Mouse (Mus musculus) cerebellum, postnatal 25 days (tissue): Measurements from ENCODE around the gene Cass4.
A peak's percentile ranks its signal among the peaks of the same experiment; 100 is the strongest.

Source experiments
- DNase-seq, 2 experiments: peaks; one replicate each; pipeline ENCODE4 v3.0.0; 2021; ENCODE audit warnings: mixed read lengths in 2 of 2

Gene Cass4

DNA sequence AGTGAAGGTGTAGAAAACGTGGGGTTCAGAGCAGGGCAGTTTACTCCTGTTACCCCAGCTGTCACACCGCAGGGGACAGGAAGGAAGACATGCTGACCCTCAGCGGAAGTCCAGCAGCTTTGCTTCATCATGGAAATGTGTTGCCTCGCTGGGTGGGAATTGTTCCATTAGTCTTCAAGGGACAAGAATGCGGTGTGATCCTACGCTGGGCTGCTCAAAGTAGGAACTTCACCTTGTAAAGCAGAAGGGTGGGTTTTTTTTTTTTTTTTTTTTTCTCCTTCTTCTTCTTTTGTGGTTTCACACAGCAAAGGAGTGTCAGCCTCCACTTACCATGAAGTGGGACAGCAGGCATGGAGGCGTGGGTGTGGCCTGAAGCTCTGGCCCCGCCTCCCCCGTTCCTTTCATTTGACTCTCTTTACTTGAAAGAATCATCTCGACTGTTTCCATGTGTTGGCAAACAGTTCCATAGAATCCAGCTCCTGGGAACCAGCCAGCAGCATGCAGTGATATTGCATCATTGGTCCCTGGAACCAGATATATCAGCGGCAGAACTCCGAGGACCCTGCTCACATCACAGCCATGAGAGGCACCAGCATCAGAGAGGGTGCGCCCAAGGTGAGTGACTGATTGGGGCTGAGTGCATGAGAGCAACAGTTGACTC, at the start of gene Cass4:
TSS of gene Cass4 (plus strand) at position 404 of the 661 bp plus-strand sequence.
- DNase-seq = no peak

DNA sequence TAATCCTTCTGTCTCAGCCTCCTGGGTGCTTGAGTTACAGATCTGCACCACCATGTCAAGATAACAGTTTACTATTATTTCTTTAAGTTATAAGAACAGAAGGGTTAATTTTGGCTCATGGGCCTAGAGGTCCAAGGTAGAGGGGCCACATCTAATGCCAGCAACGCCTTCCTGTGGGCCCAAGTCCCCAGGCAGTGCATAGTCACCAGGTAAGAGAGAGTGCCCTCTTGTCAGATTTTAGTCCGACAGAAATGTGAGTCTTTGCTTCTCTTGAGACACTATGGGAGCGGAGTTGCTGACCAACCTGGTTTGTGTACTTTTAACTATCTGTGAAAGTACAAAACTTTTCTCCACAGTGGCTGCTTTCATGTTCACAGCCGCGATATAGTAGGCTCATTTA, 48.9 kb upstream of the Cass4 start:
- DNase-seq = no peak

DNA sequence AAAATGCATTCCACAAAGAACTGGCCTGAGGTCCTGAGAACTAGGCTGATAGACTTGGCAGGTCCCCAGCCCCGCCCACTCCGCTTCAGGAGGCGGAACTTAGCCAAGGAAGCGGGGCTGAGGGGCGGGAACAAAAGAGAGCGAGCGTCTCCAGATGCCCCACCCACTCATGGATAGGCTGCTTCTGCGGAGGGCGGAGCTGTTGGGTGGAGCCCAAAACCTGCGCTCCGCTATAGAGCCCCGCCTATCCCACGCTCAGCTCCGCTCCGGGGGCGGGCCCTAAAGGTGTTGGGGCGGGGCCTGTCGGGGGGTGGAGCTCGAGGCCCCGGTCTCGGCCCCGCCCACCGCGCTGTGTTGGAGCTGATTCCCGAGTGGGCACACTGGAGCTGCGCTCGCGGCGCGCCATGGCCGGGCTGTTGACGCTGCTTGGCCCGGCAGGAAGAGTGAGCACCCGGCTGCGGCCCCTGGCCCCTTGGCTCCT, 48.3 kb upstream of the Cass4 start, which contains the start of gene Fam210b:
TSS of gene Fam210b (plus strand) at position 308 of the 481 bp plus-strand sequence.
- peak; percentile 91 to 97 for DNase-seq

DNA sequence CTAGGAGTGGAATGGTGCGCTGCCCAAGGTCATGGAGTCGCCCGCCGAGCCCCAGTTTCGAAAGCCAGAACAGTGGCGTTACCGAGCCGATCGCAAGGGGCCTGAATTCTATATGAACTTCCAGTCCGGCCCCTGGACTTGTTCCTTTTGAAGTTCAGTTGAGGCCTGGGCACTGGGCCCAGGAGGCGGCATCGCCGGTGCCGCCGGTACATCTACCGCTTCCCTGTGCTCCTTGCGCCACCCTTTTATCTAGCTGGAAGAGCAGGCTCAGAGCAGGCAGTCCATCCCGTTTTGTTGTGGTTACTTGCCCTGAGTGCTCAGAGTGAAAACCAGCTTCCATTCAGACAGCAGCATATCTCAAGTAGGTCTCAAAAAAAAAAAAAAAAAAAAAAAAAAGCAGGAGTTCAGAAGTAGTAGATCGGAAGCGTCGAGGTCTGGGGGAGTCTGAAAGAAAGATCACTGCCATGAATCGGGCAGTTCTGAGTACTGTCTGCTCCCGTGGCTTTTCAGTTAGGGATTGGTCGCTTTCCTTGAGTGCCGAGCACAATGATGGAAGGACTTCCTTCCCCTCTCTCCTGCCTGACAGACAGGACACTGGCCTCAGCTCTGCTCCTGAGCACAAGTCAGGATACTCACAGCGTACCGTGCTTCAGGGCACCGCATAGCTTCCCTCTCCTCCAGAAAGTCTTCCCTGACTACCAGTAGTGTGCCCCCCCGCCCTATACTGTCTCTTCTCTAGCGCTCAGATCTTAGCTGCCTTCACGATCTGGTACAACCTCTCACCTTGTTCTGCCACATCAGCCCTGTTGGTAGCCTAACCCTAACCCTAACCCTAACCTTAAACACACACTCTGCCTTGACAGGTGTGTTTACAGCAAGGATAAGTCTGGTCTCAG, 47.3 kb upstream of the Cass4 start:
- DNase-seq = peak; percentile 52 to 68

DNA sequence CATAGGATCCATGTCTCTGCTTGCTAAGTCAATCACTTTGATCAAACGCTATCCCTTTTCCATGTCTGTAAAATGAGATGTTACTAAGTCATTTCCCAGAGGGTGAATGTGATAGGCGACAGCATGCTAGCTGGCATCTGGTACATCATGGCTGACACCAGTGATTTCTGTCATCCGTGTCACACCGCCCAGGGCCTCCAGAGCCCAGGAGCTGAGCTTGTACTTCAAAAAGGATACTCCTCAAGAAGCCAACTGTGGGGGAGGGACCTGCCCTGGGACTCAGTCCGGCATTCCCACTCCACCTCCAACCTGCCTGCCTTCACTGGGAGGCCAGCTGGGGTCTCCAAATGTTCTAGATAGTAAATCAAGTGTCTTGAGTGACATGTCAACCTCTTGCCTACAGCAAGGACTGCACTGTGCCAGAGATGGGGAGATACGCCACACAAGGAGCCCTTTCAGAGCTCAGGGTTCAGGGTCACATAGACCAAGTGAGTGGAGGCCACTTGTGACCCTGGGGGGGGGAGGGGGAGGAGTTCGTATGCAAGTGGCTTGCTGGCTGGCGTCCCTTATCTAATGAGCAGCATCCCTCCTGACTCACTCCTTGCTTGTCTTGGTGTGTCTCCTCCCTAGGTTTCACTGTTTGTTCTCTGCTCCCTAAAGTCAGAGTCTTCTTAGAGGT, 46.5 kb upstream of the Cass4 start:
- DNase-seq = no peak

DNA sequence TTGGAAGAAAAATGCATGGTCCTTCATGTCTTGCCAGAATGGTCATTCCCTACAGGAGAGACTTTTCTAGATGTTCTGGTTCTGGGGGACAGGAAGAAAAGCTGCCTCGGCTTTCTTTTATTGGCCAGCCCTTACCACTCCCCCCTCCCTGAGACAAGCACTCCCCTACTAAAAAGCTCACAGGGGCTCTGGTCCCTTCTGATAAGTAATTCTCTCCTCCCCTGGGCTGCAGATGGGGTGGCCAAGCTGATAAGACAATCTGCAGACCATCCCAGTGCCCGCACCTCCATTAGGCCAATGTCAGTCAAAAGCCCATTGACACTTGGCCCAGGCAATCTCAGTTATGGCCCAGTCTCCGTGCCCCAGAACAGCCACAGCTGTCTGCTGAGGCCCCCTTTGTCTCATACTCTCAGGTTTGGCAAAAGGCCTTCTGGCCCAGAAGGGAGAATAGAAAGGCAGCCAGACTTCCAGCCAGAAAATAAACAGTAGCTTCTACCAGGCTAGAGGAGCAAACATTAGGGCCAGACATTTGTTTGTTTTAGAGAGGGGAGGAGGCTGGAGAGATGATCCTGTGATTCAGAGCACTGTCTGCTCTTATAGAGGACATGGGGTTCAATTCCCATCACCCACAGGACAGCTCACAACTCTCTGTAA, 45.2 kb upstream of the Cass4 start:
- DNase-seq = no peak

DNA sequence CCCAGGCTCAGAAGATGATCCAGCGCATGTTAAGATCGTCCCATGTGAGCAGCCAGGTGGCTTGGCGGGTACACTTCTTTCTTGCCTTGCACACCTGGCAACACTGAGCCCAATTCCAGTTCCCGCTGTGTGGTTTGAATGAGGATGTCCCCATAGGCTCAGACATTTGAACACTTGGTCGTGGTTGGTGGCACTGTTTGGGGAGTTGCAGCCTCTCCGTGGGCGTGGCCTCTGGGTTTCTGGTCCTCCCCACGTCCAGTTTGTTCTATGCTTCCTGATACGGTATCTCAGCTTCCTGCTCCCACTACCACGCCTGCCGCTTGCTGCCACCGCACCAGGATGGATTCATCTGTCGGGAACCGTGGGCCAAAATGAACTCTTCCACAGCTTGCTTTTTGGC, 43.8 kb upstream of the Cass4 start:
- no peak for DNase-seq

DNA sequence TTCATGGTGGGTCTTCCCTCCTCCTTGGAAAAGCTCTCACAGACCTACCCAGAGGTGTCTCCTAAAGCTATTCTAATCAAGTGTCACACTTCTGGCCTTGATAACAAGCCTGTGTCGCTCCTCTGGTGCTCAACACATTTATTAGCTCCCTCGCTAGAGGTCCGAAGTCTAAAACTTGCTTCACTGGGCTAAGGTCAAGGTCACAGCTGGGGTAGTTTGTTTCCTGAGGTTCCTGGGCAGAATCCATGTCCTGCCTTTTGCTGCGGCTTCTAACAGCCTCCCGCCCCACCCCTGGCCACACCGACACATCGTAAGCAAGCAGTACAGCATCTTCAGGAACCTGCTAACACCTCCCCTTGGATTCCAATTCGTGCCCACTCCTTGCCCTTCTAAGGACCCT, 42.8 kb upstream of the Cass4 start:
- no peak for DNase-seq

DNA sequence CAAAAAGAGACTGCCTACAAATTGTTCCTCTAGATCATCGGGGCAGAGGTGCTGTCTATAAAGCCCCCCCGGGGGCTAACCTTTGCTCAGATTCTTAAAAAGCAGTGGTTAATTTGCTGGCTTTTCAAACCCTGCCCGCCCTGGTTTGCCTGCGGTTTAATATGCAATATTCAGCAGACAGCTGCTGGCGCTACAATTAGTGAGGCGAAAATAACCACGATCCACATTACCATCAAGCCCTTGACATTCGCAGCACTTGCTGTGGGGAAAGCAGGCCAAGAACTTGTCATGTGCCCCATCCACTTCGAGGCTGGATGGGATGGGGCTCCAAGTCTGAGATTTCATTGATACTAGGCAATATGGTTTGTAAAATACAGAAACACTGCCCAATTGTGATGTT, 40.4 kb upstream of the Cass4 start:
- DNase-seq = no peak

DNA sequence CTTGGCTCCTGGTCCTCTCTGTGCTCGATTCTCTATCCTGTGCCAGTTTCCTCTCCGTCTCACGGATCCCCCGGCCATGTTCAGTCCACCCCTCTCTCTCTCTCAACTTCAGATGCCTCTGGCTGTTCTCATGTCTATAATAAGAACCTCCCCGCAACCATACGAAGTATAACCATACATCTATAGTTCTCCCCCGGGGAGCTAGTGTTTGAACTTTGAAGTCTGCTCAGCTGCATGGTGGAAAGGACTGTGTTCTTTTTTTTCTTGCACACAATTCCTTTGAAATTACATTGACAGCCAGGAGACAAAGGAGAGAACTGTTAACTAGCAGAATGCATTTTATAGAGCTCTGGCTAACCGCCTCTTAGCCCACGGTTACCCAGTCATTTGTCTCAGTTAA, 38.8 kb upstream of the Cass4 start:
- no peak for DNase-seq

DNA sequence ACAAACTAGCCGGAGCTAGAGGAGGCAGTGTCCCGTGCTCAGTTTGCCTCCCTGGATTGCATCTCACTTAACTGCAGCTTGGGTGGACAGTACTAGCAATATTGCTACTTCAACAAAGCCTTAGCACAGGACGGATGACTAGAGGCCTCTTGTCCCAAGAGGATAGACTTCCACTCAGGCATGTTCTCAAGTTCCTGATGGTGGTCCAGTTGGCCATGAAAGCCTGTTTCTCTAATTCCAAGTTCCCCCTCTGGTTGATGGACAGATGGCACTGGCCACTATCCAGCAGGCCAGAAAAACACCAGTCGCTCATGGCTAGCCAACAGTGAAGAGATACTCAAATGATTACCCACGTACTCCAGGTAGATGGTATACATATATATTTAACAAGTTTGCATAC, 37.8 kb upstream of the Cass4 start:
- DNase-seq = no peak

DNA sequence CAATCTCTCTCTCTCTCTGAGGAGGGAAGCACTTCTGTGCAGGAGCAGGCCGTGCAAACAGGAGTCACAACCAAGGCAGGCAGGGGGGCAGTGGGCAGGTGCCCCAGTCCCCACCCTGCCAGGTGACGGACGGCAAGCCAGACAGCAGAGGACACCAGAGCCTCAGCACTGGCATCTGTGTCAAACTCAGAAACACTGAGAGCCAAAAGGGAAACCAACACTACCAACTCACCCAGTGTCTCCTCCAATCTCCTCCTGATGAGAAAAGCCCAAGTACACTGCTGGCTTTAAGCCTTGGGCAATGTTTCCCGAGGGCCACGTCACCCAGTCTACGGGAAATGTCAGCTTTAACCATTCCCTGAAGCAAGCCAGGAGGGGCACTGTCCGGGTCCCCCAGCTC, 30.4 kb upstream of the Cass4 start:
- no peak for DNase-seq

DNA sequence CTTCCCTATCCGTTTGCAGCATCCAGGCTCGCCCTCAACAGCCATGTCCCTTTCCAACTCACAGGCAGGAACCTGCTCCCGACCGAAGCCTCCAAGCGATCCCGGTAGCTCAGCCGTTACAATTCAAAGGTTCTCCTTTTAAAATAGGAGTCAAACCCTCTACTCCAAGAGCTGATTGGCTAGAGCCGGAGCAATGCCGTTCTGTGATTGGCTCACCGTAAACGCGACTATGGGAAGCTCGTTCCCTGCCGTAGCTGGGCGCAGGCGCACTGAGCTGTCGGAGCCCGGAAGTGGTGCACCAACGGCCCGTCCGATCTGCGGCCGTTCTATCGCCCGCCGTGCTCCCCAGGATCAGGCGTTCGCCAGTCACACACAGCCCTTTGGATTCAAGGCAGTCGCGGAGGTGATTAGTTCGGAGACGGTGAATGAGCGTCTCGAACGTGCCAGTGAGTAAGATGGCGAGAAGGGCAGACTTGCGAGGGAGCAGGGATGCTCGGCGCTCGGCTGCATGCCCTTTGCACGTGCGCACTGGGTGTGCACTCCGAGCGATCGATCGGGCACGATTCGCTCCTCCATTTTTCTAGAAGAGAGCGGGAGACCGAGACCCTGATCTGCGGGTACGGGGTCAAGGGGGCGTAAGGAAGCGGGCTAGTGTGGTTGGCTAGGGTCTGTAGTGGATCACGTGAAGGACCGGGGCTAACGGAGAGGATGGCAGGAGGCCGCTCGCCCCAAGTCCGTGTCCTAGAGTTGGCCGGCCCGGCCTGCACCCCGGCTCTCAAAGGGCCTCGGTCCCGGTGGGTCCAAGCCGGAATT, 23.0 kb upstream of the Cass4 start, which contains the start of the genes Aurka and Cstf1:
TSS of gene Aurka (minus strand) at position 125 of the 813 bp plus-strand sequence.
TSS of gene Cstf1 (plus strand) at position 271 of the 813 bp plus-strand sequence.
- DNase-seq = peak; percentile 96 to 98

DNA sequence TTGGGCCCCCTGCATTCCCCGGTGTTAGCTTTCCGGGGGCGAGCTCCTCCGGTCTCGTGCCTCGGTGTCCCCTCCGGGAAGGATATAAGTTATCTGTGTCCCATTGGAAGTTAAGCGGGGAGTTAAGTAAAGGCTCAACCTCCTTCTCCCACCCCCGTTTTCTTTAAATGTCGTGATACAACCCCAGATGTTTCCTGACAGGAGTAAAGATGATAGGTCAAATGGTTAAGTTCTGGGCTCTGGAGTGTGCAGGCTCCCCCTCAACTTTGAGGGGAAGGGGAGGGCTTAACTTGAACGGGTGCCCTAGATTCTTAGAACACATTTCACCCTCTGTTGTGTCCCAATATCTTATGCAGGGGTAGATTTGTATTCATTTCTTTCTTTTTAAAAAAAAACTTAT, 22.3 kb upstream of the Cass4 start:
- DNase-seq = no peak

DNA sequence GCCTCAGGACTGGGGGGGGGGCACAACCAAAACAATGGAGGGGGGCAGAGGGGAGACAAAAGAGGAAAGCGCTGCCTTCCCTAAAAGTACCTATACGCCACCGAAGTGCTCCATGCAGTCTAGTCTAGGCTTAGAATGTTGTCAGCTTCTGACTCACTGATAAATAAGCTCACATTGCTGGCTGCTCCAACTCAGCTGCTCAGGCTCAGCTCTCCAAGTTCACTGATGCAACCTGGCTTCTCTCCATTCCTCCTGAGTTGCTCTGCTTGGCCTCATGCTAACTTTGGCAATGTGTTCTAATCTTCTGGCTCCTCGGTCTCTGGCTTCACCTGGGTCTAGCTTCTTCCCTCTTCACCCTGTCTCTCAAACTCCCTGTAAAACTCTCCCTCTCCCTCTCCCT, 17.0 kb upstream of the Cass4 start:
- no peak for DNase-seq

DNA sequence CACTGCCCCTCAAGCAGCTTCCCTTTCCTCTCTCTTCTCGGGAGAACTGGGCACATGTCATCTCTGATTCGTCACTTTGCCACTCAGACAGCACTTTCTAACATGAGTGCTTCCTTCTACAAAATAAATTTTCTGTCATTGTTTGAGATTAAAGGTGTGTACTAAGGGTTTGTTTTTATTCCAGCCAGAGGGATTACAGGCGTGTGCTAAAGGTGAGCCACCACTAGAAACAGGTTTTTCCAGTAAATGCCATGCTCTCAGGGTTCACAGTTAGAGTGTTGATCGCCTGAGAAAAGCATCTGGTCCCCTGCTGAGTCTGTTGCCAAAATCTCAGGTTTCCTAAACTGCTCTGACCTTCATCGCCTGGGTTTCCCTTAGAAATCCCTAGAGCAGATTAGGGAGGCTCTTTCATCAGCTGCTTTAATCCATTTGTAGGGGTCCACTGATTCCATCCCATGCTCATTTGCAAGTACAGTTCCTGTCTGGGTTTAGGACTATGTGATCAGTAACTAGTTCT, 16.5 kb upstream of the Cass4 start:
- DNase-seq = no peak

DNA sequence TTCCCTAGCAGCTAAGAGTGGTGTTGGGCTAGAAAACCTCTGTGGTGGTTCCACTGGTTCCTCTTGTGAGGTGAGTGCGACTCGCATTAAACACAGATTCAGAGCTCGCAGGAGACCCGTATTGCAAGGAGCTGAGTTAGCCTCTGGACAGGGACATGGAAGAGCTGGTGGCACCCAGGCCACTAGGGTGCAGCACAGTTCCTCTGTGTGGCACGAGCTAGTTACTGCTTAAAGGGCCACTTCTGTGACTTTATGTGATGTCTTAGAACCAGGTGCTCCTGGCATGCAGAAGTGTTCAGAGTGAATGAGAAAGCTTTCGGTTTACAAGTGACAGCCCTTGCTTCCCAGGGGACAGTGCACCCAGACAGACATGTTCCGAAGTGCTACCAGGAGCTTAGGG, 15.3 kb upstream of the Cass4 start:
- DNase-seq = peak in 1 of 2 experiments; percentile 19

DNA sequence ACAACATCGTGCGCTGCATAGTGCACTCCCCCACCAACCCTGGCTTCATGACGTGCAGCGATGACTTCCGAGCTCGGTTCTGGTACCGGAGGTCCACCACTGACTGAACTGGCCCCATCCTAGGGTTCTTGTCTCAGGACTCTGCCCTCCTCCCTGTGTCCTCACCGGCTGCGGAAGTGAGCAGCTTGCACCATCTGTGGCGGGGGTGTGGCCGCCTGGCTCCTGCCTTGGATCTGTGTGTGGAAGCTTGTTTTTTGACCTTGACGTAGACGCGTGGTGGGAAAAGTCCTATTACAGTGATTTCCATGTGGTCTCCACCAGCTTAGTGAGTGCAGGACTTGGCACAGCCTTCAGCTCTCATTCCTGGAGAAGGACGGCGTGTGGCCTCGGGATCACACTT, 13.1 kb upstream of the Cass4 start:
- DNase-seq = no peak

DNA sequence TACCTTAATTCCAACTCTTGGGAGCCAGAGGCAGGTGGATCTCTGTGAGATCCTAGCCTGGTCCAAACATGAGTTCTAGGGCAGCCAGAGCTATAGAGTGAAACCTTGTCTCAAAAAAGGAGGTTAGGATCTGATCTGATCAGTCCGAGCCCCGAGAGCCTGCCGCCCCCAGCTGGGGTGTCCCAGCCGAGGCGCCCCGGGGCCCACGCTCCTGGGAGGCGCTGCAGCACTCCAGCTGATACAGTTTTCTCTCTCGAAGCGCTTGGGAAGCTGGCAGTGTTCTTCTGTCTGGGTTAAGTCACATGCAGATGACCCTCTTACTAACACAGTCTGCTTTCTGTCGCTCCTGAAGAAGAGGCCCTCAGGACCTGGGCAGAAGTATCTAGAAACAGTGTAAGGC, 12.3 kb upstream of the Cass4 start:
- no peak for DNase-seq

DNA sequence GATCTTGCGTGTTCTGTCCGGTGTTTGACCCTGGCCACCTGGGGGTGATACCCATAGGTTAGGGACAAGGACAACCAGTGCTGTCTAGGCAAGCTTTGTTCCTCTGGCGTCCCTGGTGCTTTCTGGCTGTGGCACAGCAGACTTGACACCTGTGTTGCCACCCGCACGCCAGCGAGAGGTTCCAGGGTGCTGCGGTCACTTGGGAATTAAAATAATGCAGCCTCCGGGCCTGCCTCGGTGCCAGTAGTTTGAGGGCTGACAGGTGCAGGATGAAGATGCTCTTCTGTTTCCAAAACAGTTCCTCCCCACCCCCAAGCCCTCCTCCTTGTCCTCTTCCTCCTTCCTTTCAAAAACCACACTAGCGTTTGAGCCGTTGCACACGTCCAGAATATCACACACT, 11.7 kb upstream of the Cass4 start:
- no peak for DNase-seq

DNA sequence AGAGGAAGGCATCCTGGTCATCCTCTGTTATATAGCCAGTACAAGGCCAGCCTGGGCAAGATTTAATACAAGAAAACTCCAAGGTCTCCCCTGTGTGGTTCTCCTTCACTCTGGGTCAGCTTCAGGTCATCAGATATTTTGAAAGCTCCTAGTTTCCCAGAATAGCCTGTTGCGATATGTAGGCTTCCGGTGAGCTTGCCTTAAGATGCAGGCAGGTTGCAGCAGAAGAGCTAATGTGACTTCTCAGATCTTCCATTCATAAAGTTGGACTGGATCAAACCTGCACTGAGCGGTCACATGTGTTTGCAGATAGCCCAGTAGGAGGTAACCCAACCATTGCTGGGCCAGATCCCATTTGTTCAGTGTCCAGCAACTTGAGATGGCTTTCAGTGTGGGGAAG, 8.9 kb upstream of the Cass4 start:
- no peak for DNase-seq

DNA sequence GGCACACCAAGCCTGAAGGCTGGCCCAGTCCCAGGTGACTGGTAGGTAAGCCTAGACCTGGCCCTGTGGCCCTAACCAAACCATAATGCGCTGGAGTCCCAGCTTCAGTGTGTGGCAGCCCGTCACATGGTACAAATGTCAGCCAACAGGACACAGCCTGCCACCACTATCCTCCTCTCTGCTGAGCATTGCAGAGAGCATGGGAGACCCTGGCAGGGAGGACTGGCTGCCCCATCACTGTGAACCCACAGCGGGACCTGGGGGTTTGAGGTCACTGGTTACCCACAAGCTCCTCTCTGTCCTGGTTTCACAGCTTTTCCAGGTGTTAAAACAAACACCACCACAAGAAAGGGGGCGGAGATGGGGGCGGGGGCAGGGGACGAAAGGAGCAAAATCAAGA, 3.3 kb upstream of the Cass4 start:
- no peak for DNase-seq
